Mouse (Mus musculus) heart, adult 8-10 months (tissue): Measurements from ENCODE around the gene Mrps25. TPM values are rescaled to one million over a fixed set of nuclear protein-coding genes. Genes with fewer than 3 reads are reported as not detected.

ENCODE experiments used
- DNase-seq: peaks from one replicate; pipeline ENCODE4 v3.0.0; 2022; ENCODE audit warnings: low spot score
- total RNA-seq, 4 experiments: library from RNA; stranded (reverse); gene quantifications; 2 replicates each; pipeline ENCODE4 v1.2.4; 2022

The Mrps25 gene
- total RNA-seq = 10 to 100 TPM; 67.1 to 86.9 (median 71.9) TPM

- peak; percentile 56 for DNase-seq
Measured at GRCm38 (mm10) chr6:92183621-92184131, at the start of gene Mrps25. TSS of gene Mrps25 (minus strand) at chr6:92184033.

- DNase-seq = no peak
Measured at GRCm38 (mm10) chr6:92231762-92232161, 47.9 kb upstream of the Mrps25 start.

- no peak for DNase-seq
Measured at GRCm38 (mm10) chr6:92231356-92231755, 47.5 kb upstream of the Mrps25 start.

- DNase-seq = no peak
Measured at GRCm38 (mm10) chr6:92229586-92229985, 45.8 kb upstream of the Mrps25 start.

- DNase-seq = no peak
Measured at GRCm38 (mm10) chr6:92229103-92229502, 45.3 kb upstream of the Mrps25 start.

GRCm38 (mm10) chr6:92224981-92225380 is 41.1 kb upstream of the Mrps25 start:
- DNase-seq = no peak

- no peak for DNase-seq
Measured at GRCm38 (mm10) chr6:92222021-92222420, 38.2 kb upstream of the Mrps25 start.

GRCm38 (mm10) chr6:92221604-92222003 is 37.8 kb upstream of the Mrps25 start:
- no peak for DNase-seq

GRCm38 (mm10) chr6:92219445-92219844 is 35.6 kb upstream of the Mrps25 start:
- DNase-seq = peak; percentile 12

- DNase-seq = peak; percentile 90
Measured at GRCm38 (mm10) chr6:92214773-92215449, 31.1 kb upstream of the Mrps25 start, which contains the start of gene Rbsn. TSS of gene Rbsn (minus strand) at chr6:92214925.

- peak; percentile 3 for DNase-seq
Measured at GRCm38 (mm10) chr6:92214055-92214772, 30.4 kb upstream of the Mrps25 start.

- no peak for DNase-seq
Measured at GRCm38 (mm10) chr6:92199414-92199813, 15.6 kb upstream of the Mrps25 start.

- DNase-seq = no peak
Measured at GRCm38 (mm10) chr6:92184178-92184577, 345 bp upstream of the Mrps25 start.

- DNase-seq = no peak
Measured at GRCm38 (mm10) chr6:92176450-92176849, 7.4 kb downstream of the Mrps25 start.

- DNase-seq = no peak
Measured at GRCm38 (mm10) chr6:92162724-92163123, 21.1 kb downstream of the Mrps25 start.

- no peak for DNase-seq
Measured at GRCm38 (mm10) chr6:92158801-92159200, 25.0 kb downstream of the Mrps25 start.

GRCm38 (mm10) chr6:92153774-92154173 is 30.1 kb downstream of the Mrps25 start:
- no peak for DNase-seq

- no peak for DNase-seq
Measured at GRCm38 (mm10) chr6:92145881-92146280, 38.0 kb downstream of the Mrps25 start.

- DNase-seq = no peak
Measured at GRCm38 (mm10) chr6:92136356-92136755, 47.5 kb downstream of the Mrps25 start.

GRCm38 (mm10) chr6:92133617-92134016 is 50.2 kb downstream of the Mrps25 start:
- no peak for DNase-seq

- no peak for DNase-seq
Measured at GRCm38 (mm10) chr6:92132021-92132911, 51.6 kb downstream of the Mrps25 start.

- no peak for DNase-seq
Measured at GRCm38 (mm10) chr6:92131456-92131855, 52.4 kb downstream of the Mrps25 start.
